In genomic region chr16:43181038-43181437, GRCm38 (mm10) we compare ENCODE assay signal across 24 mouse cellular contexts.
DNase-seq lines count a peak whose midpoint lies in the region; ATAC-seq and TF ChIP-seq lines count a peak whose summit lies in the region.
"Had no signal": no experiment of that assay in that cellular context is flagged by ENCODE, and none has a peak within 500 bp of the region (broad histone marks: within the 10 kb centered on the region; RNA-seq: fewer than 3 reads in every experiment).

No protein-coding gene starts in this region.

- no peaks in the 10 kb centered on the region for H3K9me3 ChIP-seq in kidney, embryonic 15.5 days (replicated peaks)
- no peaks in the 10 kb centered on the region for H3K9me3 ChIP-seq in liver, embryonic 11.5 days (ENCODE audit: control insufficient read depth, low read length)
- H3K9me3 ChIP-seq: embryonic facial prominence, embryonic 10.5 days; embryonic facial prominence, embryonic 12.5 days; forebrain, embryonic 13.5 days; forebrain, embryonic 15.5 days had no signal

- no peak overlapping the region for H3K9ac ChIP-seq in kidney, embryonic 15.5 days
- no peak overlapping the region for H3K9ac ChIP-seq in liver, adult 2 months (ENCODE audit: low read depth, low read length)
- no peak overlapping the region for H3K9ac ChIP-seq in liver, embryonic 11.5 days (ENCODE audit: low read depth, low read length)
- H3K9ac ChIP-seq: embryonic facial prominence, embryonic 12.5 days; forebrain, embryonic 13.5 days; forebrain, embryonic 15.5 days had no signal

- no peak for TF ChIP-seq CTCF in kidney, adult 2 months (conservative IDR thresholded peaks at IDR 0.05; ENCODE audit: insufficient read depth, insufficient read length, low read depth, low read length)
- TF ChIP-seq CTCF in liver, adult 2 months (IDR thresholded peaks at IDR 0.05; ENCODE audit: low read depth, low read length) = no peak

- no peak overlapping the region for H3K4me2 ChIP-seq in kidney, embryonic 15.5 days
- H3K4me2 ChIP-seq in liver, embryonic 11.5 days = no peak overlapping the region
- H3K4me2 ChIP-seq: embryonic facial prominence, embryonic 12.5 days; forebrain, embryonic 13.5 days; forebrain, embryonic 15.5 days had no signal

- no peak overlapping the region for H3K4me3 ChIP-seq in kidney, adult 2 months (ENCODE audit: insufficient read depth, low read depth, low read length)
- no peak overlapping the region for H3K4me3 ChIP-seq in kidney, embryonic 15.5 days (replicated peaks)
- no peak overlapping the region for H3K4me3 ChIP-seq in liver, adult 2 months (ENCODE audit: insufficient read depth, low read depth, low read length)
- H3K4me3 ChIP-seq in liver, embryonic 11.5 days (ENCODE audit: low read depth, low read length) = no peak overlapping the region
- H3K4me3 ChIP-seq: embryonic facial prominence, embryonic 10.5 days; embryonic facial prominence, embryonic 12.5 days; forebrain, embryonic 13.5 days; forebrain, embryonic 15.5 days had no signal

- H3K27ac ChIP-seq in kidney, adult 2 months (ENCODE audit: insufficient read depth, low read depth, low read length) = no peak overlapping the region
- no peak overlapping the region for H3K27ac ChIP-seq in kidney, embryonic 15.5 days
- no peak overlapping the region for H3K27ac ChIP-seq in liver, adult 2 months (replicated peaks; ENCODE audit: insufficient read depth, low read depth, low read length)
- H3K27ac ChIP-seq in liver, embryonic 11.5 days (ENCODE audit: low read depth, low read length) = no peak overlapping the region
- H3K27ac ChIP-seq: embryonic facial prominence, embryonic 10.5 days; embryonic facial prominence, embryonic 12.5 days; forebrain, embryonic 13.5 days; forebrain, embryonic 15.5 days had no signal

- 60% methylated on average over 1 of the region's 1 CpGs for WGBS in kidney, adult 2 months
- WGBS in kidney, embryonic 15.5 days = 65% methylated on average over 1 of the region's 1 CpGs
- 24% methylated on average over 1 of the region's 1 CpGs for WGBS in liver, adult 2 months
- 79% methylated on average over 1 of the region's 1 CpGs for WGBS in liver, embryonic 11.5 days

- no peaks in the 10 kb centered on the region for H3K79me2 ChIP-seq in liver, adult 2 months (ENCODE audit: control insufficient read depth, insufficient read depth, low read length)

- no peak for TF ChIP-seq POLR2A in kidney, adult 2 months (IDR thresholded peaks at IDR 0.05; ENCODE audit: low read depth, low read length)
- no peak for TF ChIP-seq POLR2A in liver, adult 2 months (IDR thresholded peaks at IDR 0.05; ENCODE audit: extremely low read depth, insufficient read depth, low read length)

- peak; percentile 71 for ATAC-seq in kidney, embryonic 15.5 days (replicated peaks; ENCODE audit: low FRiP score)
- ATAC-seq in liver, embryonic 11.5 days (replicated peaks; ENCODE audit: low FRiP score) = no peak
- ATAC-seq: activated CD4-positive, CD25-positive, alpha-beta regulatory T cell, adult 4 months; CD4-positive, CD25-positive, alpha-beta regulatory T cell, adult 4 months; forebrain, embryonic 13.5 days; forebrain, embryonic 15.5 days; Patski had no signal

- DNase-seq in kidney, adult 2 months = peak; percentile 37
- DNase-seq in kidney, postnatal 10 days = no peak
- DNase-seq in kidney, adult 18-20 months = no peak
- peak; percentile 69 for DNase-seq in liver, adult 2 months (ENCODE audit: extremely low read depth, low read depth, low spot score)
- no peak for DNase-seq in liver, embryonic 11.5 days (ENCODE audit: low spot score)
- DNase-seq: adrenal gland, adult 8-10 months; adrenal gland, postnatal 14 days; adrenal gland, postnatal 36 days; B cell, adult 2 months; cerebellum, adult 11-12 months; cerebellum, adult 2 months; cerebellum, adult 9-10 months; cerebellum, postnatal 10 days; cerebellum, postnatal 25 days had no signal

- no peaks in the 10 kb centered on the region for H3K27me3 ChIP-seq in kidney, adult 2 months (replicated peaks; ENCODE audit: control insufficient read depth, insufficient read depth, low read length)
- H3K27me3 ChIP-seq in kidney, embryonic 15.5 days = no peaks in the 10 kb centered on the region
- no peaks in the 10 kb centered on the region for H3K27me3 ChIP-seq in liver, adult 2 months (ENCODE audit: control insufficient read depth, insufficient read depth, low read length)
- no peaks in the 10 kb centered on the region for H3K27me3 ChIP-seq in liver, embryonic 11.5 days (replicated peaks; ENCODE audit: control insufficient read depth, insufficient read depth, low read length)
- H3K27me3 ChIP-seq: CH12.LX; embryonic facial prominence, embryonic 12.5 days; forebrain, embryonic 13.5 days; forebrain, embryonic 15.5 days; Patski had no signal

- H3K36me3 ChIP-seq in kidney, adult 2 months (ENCODE audit: control insufficient read depth, insufficient read depth, low read length) = no peaks in the 10 kb centered on the region
- no peaks in the 10 kb centered on the region for H3K36me3 ChIP-seq in kidney, embryonic 15.5 days
- no peaks in the 10 kb centered on the region for H3K36me3 ChIP-seq in liver, adult 2 months (ENCODE audit: control insufficient read depth, insufficient read depth, low read length)
- H3K36me3 ChIP-seq in liver, embryonic 11.5 days (ENCODE audit: control insufficient read depth, insufficient read depth, low read length) = no peaks in the 10 kb centered on the region
- H3K36me3 ChIP-seq: embryonic facial prominence, embryonic 10.5 days; embryonic facial prominence, embryonic 12.5 days; forebrain, embryonic 15.5 days; G1E had no signal

- no peaks in the 10 kb centered on the region for H3K4me1 ChIP-seq in kidney, adult 2 months (ENCODE audit: control insufficient read depth, insufficient read depth, low read length)
- H3K4me1 ChIP-seq in kidney, embryonic 15.5 days = no peaks in the 10 kb centered on the region
- peaks cover 1% of the 10 kb centered on the region; the same call in 1 of the 2 replicates for H3K4me1 ChIP-seq in liver, adult 2 months (ENCODE audit: control insufficient read depth, insufficient read depth, low read length)
- H3K4me1 ChIP-seq in liver, embryonic 11.5 days (replicated peaks; ENCODE audit: control insufficient read depth, insufficient read depth, low read length) = no peaks in the 10 kb centered on the region
- H3K4me1 ChIP-seq: embryonic facial prominence, embryonic 10.5 days; embryonic facial prominence, embryonic 12.5 days; forebrain, embryonic 13.5 days; forebrain, embryonic 15.5 days had no signal

Comparison
In these comparisons a context has a peak if more than half of its experiments do, and no peak if none do; other contexts are left out.
1. DNase-seq: peak in kidney, adult 2 months (single experiment) and liver, adult 2 months (single experiment); none in kidney, postnatal 10 days (single experiment), kidney, adult 18-20 months (single experiment) and liver, embryonic 11.5 days (single experiment).